Mouse (Mus musculus) kidney, postnatal 0 days (tissue): ENCODE measurements around the gene Slc39a10. TPM values are rescaled to one million over a fixed set of nuclear protein-coding genes. Genes with fewer than 3 reads are reported as not detected.

Experiments used
- ATAC-seq: fragments of 200-750 bp; cut with Nextera tagmentation; replicated peaks from 2 replicates; pipeline ENCODE4 v1.8.0; 2017; ENCODE audit warnings: low read depth, moderate number of reproducible peaks, moderate TSS enrichment, moderate library complexity; ENCODE audit not compliant: low FRiP score
- DNase-seq: peaks from one replicate; pipeline ENCODE4 v3.0.0-alpha.2; 2016; ENCODE audit warnings: low spot score
- H3K27ac ChIP-seq: fragments of 300-500 bp; sonication (generic); 2 replicates; pipeline ENCODE4 v1.5.1; 2014; ENCODE audit warnings: mild to moderate bottlenecking
- H3K27me3 ChIP-seq: fragments of 300-500 bp; sonication (generic); 2 replicates; pipeline ENCODE4 v1.6.1; 2014; ENCODE audit warnings: low read length, mixed read lengths; ENCODE audit not compliant: insufficient read depth
- H3K36me3 ChIP-seq: fragments of 300-500 bp; sonication (generic); 2 replicates; pipeline ENCODE4 v1.6.1; 2014; ENCODE audit warnings: low read length, mixed read lengths; ENCODE audit not compliant: insufficient read depth
- H3K4me1 ChIP-seq: fragments of 300-500 bp; sonication (generic); replicated peaks from 2 replicates; pipeline ENCODE4 v1.6.1; 2014; ENCODE audit warnings: antibody characterized with exemption, low read length, mixed read lengths; ENCODE audit not compliant: insufficient read depth
- H3K4me2 ChIP-seq: fragments of 300-500 bp; sonication (generic); 2 replicates; pipeline ENCODE4 v1.6.1; 2014; ENCODE audit warnings: mild to moderate bottlenecking, low read length, moderate library complexity, mixed read lengths
- H3K4me3 ChIP-seq: fragments of 300-500 bp; sonication (generic); replicated peaks from 2 replicates; pipeline ENCODE4 v1.5.1; 2014; ENCODE audit warnings: low read depth, low read length
- H3K9ac ChIP-seq: fragments of 300-500 bp; sonication (generic); 2 replicates; pipeline ENCODE4 v1.6.1; 2014; ENCODE audit warnings: low read depth, low read length
- H3K9me3 ChIP-seq: fragments of 300-500 bp; sonication (generic); replicated peaks from 2 replicates; pipeline ENCODE4 v1.6.1; 2016; ENCODE audit warnings: low read length, inconsistent platforms, mixed read lengths
- CTCF ChIP-seq: IDR thresholded peaks from 2 replicates; pipeline ENCODE4 v1.5.1; 2016; ENCODE audit warnings: antibody characterized with exemption, low read depth, mild to moderate bottlenecking, moderate library complexity
- WGBS: fragments of 180-500 bp; shearing (Covaris S2); extraction: QIAGEN DNeasy Blood & Tissue Kit; methylation state at CpG from one replicate; pipeline ENCODE4 v1.1.7; 2014; 5-methylcytosine and 5-hydroxymethylcytosine counted together
- polyA plus RNA-seq: library from polyadenylated mRNA; unstranded; fragments of >200 nt; fragmentation: Nextera tagmentation; extraction: Ambion mirVana; gene quantifications from 2 replicates; pipeline ENCODE4 v1.2.1, GENCODE M21; 2015

Slc39a10 gene
- polyA plus RNA-seq, 1 experiment from 2014 or later = 29.9 TPM

GRCm38 (mm10) chr1:46894281-46894842, 1.7 kb upstream of the Slc39a10 start:
- Histone ChIP-seq H3K27ac (no peak overlapping the region), H3K4me2 (no peak overlapping the region), H3K9me3 (no peaks in the 10 kb centered on the region), H3K4me3 (no peak overlapping the region), H3K9ac (no peak overlapping the region), H3K36me3 (no peaks in the 10 kb centered on the region), H3K27me3 (no peaks in the 10 kb centered on the region), H3K4me1 (no peaks in the 10 kb centered on the region)
- TF ChIP-seq CTCF = no peak
- no peak for DNase-seq
- 0 out of 2 replicates have a peak, but pooled peaks have one; percentile 10 for ATAC-seq
- WGBS = 18% methylated on average over 7 of the region's 7 CpGs

- no peak for TF ChIP-seq CTCF
- Histone ChIP-seq H3K9me3 (no peaks in the 10 kb centered on the region), H3K4me2 (no peak overlapping the region)
Observed at GRCm38 (mm10) chr1:46888726-46889125, 3.9 kb downstream of the Slc39a10 start.

GRCm38 (mm10) chr1:46888324-46888723, 4.3 kb downstream of the Slc39a10 start:
- H3K4me2 ChIP-seq = no peak overlapping the region
- H3K27me3 ChIP-seq = no peaks in the 10 kb centered on the region
- H3K36me3 ChIP-seq = no peaks in the 10 kb centered on the region
- ATAC-seq = no peak
- H3K4me3 ChIP-seq = no peak overlapping the region
- DNase-seq = no peak
- 18% methylated on average over 2 of the region's 2 CpGs for WGBS
- H3K4me1 ChIP-seq = no peaks in the 10 kb centered on the region
- no peaks in the 10 kb centered on the region for H3K9me3 ChIP-seq
- no peak overlapping the region for H3K27ac ChIP-seq
- H3K9ac ChIP-seq = no peak overlapping the region
- no peak for TF ChIP-seq CTCF

More at GRCm38 (mm10) chr1:46888726-46889125, 3.9 kb downstream of the Slc39a10 start:
- no peaks in the 10 kb centered on the region for H3K36me3 ChIP-seq
- no peaks in the 10 kb centered on the region for H3K4me1 ChIP-seq
- no peaks in the 10 kb centered on the region for H3K27me3 ChIP-seq
- no peak overlapping the region for H3K9ac ChIP-seq
- DNase-seq (no peak), ATAC-seq (no peak)
- no peak overlapping the region for H3K27ac ChIP-seq
- H3K4me3 ChIP-seq = no peak overlapping the region
- WGBS = 36% methylated on average over 4 of the region's 4 CpGs

- H3K4me3 ChIP-seq = no peak overlapping the region
- DNase-seq = no peak
Observed at GRCm38 (mm10) chr1:46887908-46888307, 4.7 kb downstream of the Slc39a10 start.

GRCm38 (mm10) chr1:46886091-46886490, 6.6 kb downstream of the Slc39a10 start:
- WGBS = 27% methylated on average over 9 of the region's 9 CpGs
- Histone ChIP-seq H3K9ac (no peak overlapping the region), H3K4me3 (no peak overlapping the region), H3K36me3 (no peaks in the 10 kb centered on the region), H3K27ac (no peak overlapping the region), H3K27me3 (no peaks in the 10 kb centered on the region), H3K9me3 (no peaks in the 10 kb centered on the region), H3K4me2 (no peak overlapping the region), H3K4me1 (no peaks in the 10 kb centered on the region)
- TF ChIP-seq CTCF = no peak
- ATAC-seq = no peak
- peak; percentile 53 for DNase-seq

More at GRCm38 (mm10) chr1:46887908-46888307, 4.7 kb downstream of the Slc39a10 start:
- no peak for ATAC-seq
- no peak for TF ChIP-seq CTCF
- WGBS = 23% methylated on average over 6 of the region's 6 CpGs
- H3K9ac ChIP-seq = no peak overlapping the region
- H3K36me3 ChIP-seq = no peaks in the 10 kb centered on the region
- H3K4me2 ChIP-seq = no peak overlapping the region
- H3K27ac ChIP-seq = no peak overlapping the region
- no peaks in the 10 kb centered on the region for H3K9me3 ChIP-seq
- no peaks in the 10 kb centered on the region for H3K27me3 ChIP-seq
- no peaks in the 10 kb centered on the region for H3K4me1 ChIP-seq

- H3K27ac ChIP-seq = no peak overlapping the region
- H3K27me3 ChIP-seq = no peaks in the 10 kb centered on the region
- no peaks in the 10 kb centered on the region for H3K4me1 ChIP-seq
- H3K4me2 ChIP-seq = no peak overlapping the region
- TF ChIP-seq CTCF = no peak
- ATAC-seq (no peak), DNase-seq (no peak)
- H3K4me3 ChIP-seq = no peak overlapping the region
- 7% methylated on average over 3 of the region's 3 CpGs for WGBS
- no peaks in the 10 kb centered on the region for H3K36me3 ChIP-seq
- no peaks in the 10 kb centered on the region for H3K9me3 ChIP-seq
- no peak overlapping the region for H3K9ac ChIP-seq
Observed at GRCm38 (mm10) chr1:46885231-46885630, 7.4 kb downstream of the Slc39a10 start.

GRCm38 (mm10) chr1:46879951-46880350, 12.7 kb downstream of the Slc39a10 start:
- Histone ChIP-seq H3K4me1 (no peaks in the 10 kb centered on the region), H3K9me3 (no peaks in the 10 kb centered on the region), H3K4me2 (no peak overlapping the region), H3K27ac (no peak overlapping the region), H3K27me3 (no peaks in the 10 kb centered on the region), H3K36me3 (no peaks in the 10 kb centered on the region), H3K9ac (no peak overlapping the region), H3K4me3 (no peak overlapping the region)
- ATAC-seq (no peak), DNase-seq (no peak)
- no peak for TF ChIP-seq CTCF
